Mouse (Mus musculus) stomach, adult 2 months (tissue): Measurements from ENCODE around the gene Defa26. TPM values are rescaled to one million over a fixed set of nuclear protein-coding genes. Genes with fewer than 3 reads are reported as not detected.

Experiments used
- polyA plus RNA-seq: library from polyadenylated mRNA; depleted of rRNA; stranded (reverse); fragments of >200 nt; gene quantifications from 2 replicates; pipeline ENCODE4 v1.2.3, GENCODE M21; 2012; rRNA removed

Defa26 gene
- not detected in 2 replicates for polyA plus RNA-seq

GRCm38 (mm10) chr8:21617883-21618282, at the start of gene Defa26:
Gene Defa26, plus strand, starts transcription at chr8:21618183.

GRCm38 (mm10) chr8:21582706-21583105, 35.3 kb upstream of the Defa26 start, which contains the start of gene Defa28:
Gene Defa28, plus strand, starts transcription at chr8:21583006.

GRCm38 (mm10) chr8:21594408-21594807, 23.6 kb upstream of the Defa26 start, which contains the start of gene Gm7861:
Gene Gm7861, minus strand, starts transcription at chr8:21594508.

GRCm38 (mm10) chr8:21655480-21655879, 37.5 kb downstream of the Defa26 start, which contains the start of gene Defa17:
Gene Defa17, plus strand, starts transcription at chr8:21655780.

GRCm38 (mm10) chr8:21665497-21665896, 47.5 kb downstream of the Defa26 start, which contains the start of gene Defa34:
Gene Defa34, plus strand, starts transcription at chr8:21665797.

Other genes with a start within 250 kb of the Defa26 start
- not detected in 2 replicates for gene Defa2, start 239.7 kb upstream of the Defa26 start, polyA plus RNA-seq
- gene Defa33, start 226.4 kb upstream of the Defa26 start, polyA plus RNA-seq, result not detected in 2 replicates
- not detected in 2 replicates for gene Defa36, start 190.8 kb upstream of the Defa26 start, polyA plus RNA-seq
- gene Gm7849, start 161.6 kb upstream of the Defa26 start, polyA plus RNA-seq, result not detected in 2 replicates
- gene Defa20, start 108.9 kb upstream of the Defa26 start, polyA plus RNA-seq, result not detected in 2 replicates
- not detected in 2 replicates for gene Defa32, start 89.2 kb upstream of the Defa26 start, polyA plus RNA-seq
- gene Defa37, start 52.8 kb upstream of the Defa26 start, polyA plus RNA-seq, result not detected in 2 replicates
- not detected in 2 replicates for gene Defa28, start 35.2 kb upstream of the Defa26 start, polyA plus RNA-seq
- not detected in 2 replicates for gene Gm7861, start 23.7 kb upstream of the Defa26 start, polyA plus RNA-seq
- gene Defa17, start 37.6 kb downstream of the Defa26 start, polyA plus RNA-seq, result not detected in 2 replicates
- not detected in 2 replicates for gene Defa34, start 47.6 kb downstream of the Defa26 start, polyA plus RNA-seq
- gene AY761184, start 85.5 kb downstream of the Defa26 start, polyA plus RNA-seq, result not detected in 2 replicates
- not detected in 2 replicates for gene Defa24, start 116.3 kb downstream of the Defa26 start, polyA plus RNA-seq
- not detected in 2 replicates for gene Defb50, start 205.4 kb downstream of the Defa26 start, polyA plus RNA-seq
- gene Defb2, start 221.7 kb downstream of the Defa26 start, polyA plus RNA-seq, result not detected in 2 replicates
- not detected in 2 replicates for gene Defb10, start 240.7 kb downstream of the Defa26 start, polyA plus RNA-seq